Mouse (Mus musculus) heart, postnatal 36 days (tissue): Measurements from ENCODE around the gene Gm20388. TPM values are rescaled to one million over a fixed set of nuclear protein-coding genes. Genes with fewer than 3 reads are reported as not detected.

Experiments used
- DNase-seq, 2 experiments: peaks; one replicate each; pipeline ENCODE4 v3.0.0; 2021 to 2022
- intact Hi-C: fragments of 180-260 bp; cut with DNase I; formaldehyde crosslinking; loops from one replicate; pipeline ENCODE4 v1.15.1; 2025
- total RNA-seq, 2 experiments: library from RNA; stranded (reverse); gene quantifications; 2 replicates each; pipeline ENCODE4 v1.2.3; 2021

The Gm20388 gene
- total RNA-seq, 2 experiments from 2014 or later: 3.5 to 4.9 TPM

DNA sequence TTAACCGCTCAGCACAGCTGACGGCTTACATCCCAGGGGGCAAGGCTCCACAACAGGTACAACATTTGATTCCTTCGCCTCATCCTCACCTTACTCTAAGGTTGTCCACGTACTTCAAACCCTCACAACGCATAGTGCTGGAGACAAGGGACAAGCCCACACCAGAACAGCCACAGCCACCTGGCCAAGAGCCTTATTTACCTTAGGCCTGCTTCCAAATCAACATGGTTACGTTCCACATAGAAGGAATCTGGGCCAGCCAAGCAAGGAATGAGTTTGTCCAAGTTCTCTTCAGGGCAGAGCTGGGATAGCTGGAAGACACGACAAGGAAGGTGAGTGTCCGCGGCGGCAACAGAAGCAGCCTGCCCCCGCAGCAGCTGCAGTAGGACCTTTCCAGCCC is 1699.3 kb downstream of the Gm20388 start:
- no peak for DNase-seq
- intact Hi-C loops: loop anchor here (2.0 kb wide), 2 partner anchors 13 to 41 kb away; no protein-coding TSS in a partner anchor

DNA sequence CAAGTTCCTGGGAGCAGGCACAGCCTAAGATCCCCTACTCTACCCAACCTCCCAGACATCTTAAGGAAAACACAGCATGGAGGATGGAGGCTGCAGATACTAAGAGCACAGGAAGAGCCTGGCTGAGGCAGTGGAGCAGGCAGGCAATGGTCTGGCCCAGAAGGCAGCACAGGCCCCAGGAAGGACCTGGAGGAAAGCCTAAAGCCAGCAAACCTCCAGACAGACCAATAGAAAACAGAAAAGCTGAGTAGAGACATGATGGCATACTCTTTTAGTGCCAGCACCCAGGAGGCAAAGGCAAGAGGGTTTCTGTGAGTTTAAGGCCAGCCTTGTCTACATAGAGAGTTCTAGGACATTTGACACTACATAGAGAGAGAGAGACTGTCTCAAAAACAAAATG is 1702.8 kb downstream of the Gm20388 start:
- no peak for DNase-seq
- intact Hi-C loops: no loop called here

DNA sequence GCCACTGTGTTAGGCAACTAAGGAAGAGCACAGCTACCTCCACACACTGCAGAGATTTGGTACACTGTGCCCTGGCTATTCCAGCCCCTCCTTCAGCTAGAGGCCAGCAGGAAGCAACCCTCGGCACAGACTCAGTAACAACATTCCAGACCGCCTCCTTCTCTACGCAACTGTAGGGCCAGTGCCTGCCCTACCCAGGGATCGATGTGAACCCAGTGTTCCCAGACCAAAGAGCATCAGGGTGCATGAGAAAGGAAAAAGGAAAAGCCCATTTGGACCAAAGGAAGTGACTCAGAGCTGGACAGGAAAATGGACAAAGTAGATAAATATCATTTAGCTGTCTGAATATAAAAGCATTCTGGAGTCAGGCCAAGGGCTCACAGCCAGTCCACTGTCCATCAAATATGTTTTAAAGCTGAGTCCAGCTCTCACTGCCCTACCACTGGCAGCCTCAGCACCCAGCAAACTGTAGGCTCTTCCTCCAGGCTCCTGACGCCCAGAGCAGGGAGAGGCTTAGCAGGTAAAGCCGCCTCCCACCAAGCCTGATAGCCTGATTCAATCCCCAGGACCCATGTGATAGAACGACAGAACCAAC is 1708.9 kb downstream of the Gm20388 start:
- intact Hi-C loops: no loop called here
- peak; percentile 72 to 76 for DNase-seq

DNA sequence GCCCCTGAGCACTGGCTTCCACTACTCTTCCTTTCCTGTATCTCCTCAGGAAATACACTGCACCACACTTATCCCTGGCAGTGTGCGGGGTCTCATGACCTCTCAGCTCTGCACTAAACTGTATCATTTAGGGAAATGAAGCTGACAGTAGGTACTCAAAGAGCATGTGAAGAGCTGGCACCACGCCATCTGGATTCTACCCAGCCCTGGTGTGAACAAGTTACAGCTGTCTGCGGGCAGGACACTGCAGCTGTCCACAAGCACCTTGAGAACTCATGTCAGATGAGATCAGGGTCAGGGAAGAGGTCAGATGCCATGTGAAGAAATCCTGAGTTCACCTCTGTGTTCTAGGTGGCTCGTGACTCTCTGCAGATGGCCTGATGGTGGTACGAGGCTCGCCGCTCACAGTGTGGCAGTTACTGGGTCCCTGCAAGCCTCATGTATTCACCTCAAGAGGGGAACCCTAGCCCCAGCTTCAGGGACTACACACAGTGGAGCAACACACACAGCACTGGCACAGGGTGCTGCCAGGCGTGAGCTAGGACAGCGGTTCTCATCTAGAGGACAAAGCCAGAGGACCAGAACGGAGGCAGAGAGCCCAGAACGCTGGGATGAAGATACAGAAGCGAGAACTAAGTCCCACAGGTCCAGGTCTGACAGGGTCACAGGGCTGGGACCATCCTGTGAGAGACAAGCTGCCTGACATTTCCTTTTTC is 1710.3 kb downstream of the Gm20388 start:
- intact Hi-C loops: no loop called here
- DNase-seq: peak in 1 of 2 experiments; percentile 55

DNA sequence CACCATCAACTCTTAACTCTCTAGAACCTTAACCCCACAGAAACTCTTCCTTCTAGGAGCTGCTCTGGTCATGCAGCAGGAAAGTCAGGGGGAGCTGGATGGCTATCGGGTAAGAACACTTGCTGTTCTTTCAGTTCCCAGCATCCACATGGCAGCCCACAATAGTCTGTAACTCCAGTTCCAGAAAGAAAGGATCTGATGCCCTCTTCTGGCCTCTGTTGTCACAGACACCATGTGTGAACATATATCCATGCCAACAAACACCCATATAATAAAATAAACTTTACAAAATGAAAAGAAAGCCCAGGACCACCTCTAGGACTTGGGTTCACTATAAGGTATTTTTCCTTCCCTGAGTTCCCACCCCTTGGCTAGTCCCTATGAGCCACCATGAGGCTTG is 1711.2 kb downstream of the Gm20388 start:
- intact Hi-C loops: loop anchor here (2.0 kb wide), 1 partner anchor 13 kb away; no protein-coding TSS in a partner anchor
- DNase-seq: no peak

DNA sequence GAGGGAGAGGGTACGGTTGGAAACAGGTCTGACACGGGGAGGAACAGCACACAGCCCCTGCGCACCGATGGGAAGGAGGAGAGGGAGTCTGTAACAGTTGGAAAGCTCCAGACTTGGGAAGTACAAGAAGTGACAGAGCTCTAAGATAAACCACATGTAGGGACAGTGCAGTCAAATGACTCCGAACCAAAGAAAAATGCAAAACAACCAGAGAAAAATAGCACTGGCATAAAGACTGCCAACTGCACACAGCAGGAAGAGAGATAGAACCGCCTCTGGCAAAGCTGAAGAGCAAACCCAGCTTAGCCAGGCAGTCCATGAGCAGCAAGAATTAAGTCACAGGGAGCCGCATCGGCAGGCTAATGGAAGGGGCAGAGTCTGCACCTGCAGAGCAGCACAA is 1712.4 kb downstream of the Gm20388 start:
- intact Hi-C loops: loop anchor here (2.0 kb wide), 1 partner anchor 14 kb away; no protein-coding TSS in a partner anchor
- DNase-seq: no peak

DNA sequence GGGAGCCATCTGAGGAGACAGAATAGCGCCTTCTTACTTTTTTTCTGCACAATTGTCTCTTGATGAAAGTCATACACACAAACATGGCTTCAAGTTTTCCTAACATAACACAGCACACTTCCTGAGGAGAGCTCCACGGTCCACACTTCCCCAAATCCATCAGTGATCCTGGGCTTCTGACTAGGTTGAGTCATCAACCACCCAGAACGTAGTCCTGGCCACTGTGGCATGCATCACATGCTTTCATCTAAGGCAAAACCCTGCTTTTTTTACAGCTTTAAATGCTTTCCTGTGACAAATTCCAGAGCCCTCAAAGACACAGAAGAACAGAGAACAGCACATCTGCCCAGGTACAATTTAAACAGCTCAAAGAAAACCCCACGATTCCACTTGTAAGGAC is 1718.0 kb downstream of the Gm20388 start:
- DNase-seq: no peak
- intact Hi-C loops: no loop called here

DNA sequence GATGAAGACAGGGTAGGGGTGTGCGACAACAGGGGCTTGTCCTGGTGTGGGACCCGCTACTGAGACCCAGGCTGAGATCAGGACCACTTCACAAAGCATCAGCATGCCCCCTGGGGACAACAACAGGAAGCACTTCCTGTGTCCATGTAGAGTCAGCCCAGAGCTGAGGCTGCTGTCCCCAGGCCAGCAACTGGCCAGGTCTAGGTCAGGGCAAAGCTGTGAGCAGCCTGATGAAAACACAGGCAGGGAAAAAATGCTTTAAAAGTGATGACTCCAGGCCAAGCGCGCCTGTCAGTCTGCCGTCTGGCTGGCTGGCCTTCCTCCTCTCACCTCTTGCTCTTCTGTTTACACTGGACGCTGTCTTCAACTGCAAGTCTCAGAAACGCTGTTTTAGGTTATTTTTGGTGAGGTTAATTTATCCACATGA is 1721.0 kb downstream of the Gm20388 start:
- intact Hi-C loops: no loop called here

DNA sequence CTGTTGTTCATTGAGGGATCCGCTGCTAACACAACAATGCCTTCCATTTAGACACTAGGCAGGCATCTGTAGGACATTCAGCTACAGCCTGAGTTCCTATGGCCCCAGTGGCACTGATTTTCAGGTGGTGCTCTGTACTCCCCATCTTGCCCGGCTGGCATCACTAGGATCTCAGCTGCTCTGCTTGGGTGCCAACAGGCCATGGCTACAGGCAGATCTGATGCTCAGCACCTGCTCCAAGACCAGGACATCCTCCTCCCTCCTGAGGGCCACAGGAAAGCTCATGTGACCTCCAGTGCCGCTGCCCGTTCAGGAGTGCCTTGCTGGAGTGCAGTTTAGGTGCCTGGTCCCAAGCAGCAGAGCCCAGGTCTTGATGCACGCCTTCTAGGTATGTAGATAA is 1721.8 kb downstream of the Gm20388 start:
- intact Hi-C loops: no loop called here
- DNase-seq: no peak

More for the DNA sequence above, 1721.0 kb downstream of the Gm20388 start:
- DNase-seq: peak; percentile 48 to 60

DNA sequence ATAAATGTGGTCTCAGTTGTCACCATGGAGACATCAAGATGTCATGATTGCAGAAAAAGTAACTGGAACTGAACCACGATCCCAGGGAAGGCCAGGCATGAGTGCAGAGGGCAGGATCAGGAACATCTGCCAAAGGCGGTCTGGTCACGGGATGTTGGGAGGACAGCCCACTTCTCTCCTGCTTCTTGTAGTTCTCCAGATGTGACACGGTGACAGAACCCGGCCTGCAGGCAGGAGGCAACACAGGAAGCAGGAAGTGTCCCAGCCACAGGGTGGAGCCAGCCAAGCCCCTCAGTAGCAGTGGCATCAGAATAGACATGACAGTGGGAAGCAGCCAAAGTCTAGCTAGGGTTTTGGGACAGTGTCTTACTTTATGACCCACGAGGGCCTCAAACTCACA is 1724.9 kb downstream of the Gm20388 start:
- peak; percentile 52 to 53 for DNase-seq
- intact Hi-C loops: no loop called here

DNA sequence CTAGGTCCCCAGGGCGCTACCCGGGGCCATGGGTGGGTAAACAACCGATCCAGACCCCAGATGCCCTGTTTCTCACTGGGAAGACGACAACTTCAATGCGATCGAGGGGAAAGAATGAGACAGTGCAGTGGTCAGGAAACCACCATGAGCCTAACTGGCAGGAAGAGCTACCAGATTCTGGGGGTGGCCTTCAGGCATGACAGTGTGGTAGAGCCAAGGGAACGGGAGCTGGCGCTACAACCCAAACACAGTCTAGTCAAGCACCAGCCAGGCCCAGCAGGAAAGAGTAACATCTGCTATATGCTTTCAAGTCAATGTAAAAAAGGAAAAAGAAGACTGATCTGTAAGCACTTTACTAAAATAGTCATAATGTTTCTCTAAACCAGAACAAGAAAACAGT is 1725.5 kb downstream of the Gm20388 start:
- DNase-seq: no peak
- intact Hi-C loops: loop anchor here (2.0 kb wide), 1 partner anchor 15 kb away; no protein-coding TSS in a partner anchor

DNA sequence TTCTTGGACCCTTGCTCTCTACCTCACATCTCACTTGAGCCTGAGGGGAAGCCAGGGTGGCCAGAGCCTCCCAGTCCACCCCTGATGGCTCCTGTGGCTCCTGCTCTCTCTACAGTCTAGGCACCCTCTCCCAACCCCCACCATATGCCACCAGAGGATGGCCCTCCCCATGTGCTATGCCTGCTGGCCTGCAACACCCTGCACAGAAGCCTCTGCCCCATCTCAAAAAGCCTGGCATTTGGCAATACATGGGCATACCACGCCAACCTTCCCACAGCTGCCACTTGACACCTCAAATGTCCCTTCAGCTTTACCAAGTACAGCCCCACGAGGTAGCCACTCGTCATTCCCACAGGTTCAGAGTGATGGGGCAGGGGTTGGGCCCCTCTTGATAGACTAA is 1732.2 kb downstream of the Gm20388 start:
- no peak for DNase-seq
- intact Hi-C loops: no loop called here

DNA sequence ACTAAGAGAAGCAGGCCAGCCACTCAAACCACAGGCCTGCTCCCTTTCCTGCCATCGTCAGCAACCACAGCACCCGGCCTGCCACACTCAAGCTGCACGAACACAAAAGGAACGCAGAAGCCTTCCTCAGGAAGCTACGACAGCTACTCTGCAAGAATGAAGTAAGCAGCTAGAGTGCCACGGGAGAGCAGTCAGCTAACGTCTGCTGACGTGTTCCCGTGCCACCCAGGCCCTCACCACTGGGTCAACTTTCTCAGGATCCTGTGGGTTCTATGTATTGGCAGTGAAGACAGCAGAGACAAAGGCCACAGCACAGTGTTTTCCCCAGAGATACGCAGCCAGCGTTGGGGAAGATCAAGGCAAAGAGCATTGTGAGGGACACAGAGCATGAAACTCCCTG is 1732.7 kb downstream of the Gm20388 start:
- intact Hi-C loops: no loop called here
- no peak for DNase-seq

DNA sequence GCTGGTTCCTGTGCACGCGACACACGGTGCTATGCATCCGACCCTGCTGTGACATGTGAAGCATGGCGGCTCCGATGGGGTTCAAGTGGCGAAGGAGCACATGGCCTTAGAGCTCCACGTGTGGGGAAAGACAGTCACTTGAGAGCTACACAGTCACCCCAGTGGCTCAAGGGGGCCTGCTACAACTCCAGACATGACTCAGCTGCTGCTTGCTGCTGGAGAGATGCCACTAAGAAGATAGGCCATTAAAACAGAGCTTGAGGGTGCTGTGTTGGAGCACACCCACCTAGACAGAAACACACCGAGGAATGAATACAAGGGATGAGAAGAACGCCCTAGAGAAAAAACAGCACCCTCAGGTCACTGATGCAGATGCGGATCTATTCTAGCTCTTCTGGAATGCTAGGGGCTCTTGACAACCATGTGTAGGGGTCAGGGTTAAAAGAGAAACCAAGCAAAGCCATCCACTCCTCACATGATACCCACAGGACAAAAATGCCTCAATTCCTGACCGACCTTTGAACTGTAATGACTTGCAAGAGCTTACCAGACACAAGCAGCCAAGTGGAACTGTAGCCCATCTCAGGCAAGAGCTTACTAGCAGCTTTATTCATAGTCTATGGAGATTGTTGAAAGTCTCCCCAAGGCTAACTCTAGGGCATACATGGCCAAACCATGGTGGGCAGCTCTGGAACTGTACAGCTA is 1737.0 kb downstream of the Gm20388 start:
- intact Hi-C loops: no loop called here
- DNase-seq: no peak

DNA sequence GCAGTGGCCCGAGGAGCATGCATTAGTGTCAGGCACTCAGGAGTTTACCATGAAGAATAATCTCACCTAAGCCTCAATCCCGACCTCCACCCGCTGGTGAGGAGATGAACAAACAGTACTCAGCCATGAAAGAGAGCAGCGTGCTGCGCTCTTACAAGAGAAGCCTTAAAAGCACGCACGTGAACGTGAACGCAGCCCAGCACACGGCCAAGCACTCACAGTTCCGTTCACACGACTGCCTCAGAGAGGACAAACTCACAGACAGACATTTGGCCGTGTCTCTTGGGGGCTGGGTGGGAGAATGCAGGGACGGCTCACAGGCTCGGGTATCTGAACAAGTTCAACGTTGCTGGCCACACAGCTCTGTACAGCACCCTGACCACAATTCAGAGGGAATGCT is 1737.8 kb downstream of the Gm20388 start:
- no peak for DNase-seq
- intact Hi-C loops: no loop called here

DNA sequence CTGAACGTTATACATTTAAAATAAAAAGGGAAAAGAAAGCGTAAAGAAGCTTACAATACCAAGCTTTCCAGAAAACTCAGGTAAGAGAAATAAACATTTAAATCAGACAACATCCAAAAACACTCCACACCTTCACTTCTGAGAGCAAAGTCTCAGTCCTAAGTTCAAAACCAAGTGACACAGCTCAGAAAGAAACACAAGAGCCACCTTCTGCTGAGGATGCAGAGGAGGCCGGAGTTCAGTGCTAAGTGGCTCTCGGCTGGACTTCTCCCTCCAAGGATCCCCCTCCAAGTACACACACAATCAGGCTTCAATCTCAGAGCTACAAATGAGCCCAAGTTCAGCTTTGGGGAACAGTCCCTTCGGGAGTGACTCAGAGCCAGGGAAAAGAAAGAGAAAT is 1738.8 kb downstream of the Gm20388 start:
- intact Hi-C loops: no loop called here
- no peak for DNase-seq

DNA sequence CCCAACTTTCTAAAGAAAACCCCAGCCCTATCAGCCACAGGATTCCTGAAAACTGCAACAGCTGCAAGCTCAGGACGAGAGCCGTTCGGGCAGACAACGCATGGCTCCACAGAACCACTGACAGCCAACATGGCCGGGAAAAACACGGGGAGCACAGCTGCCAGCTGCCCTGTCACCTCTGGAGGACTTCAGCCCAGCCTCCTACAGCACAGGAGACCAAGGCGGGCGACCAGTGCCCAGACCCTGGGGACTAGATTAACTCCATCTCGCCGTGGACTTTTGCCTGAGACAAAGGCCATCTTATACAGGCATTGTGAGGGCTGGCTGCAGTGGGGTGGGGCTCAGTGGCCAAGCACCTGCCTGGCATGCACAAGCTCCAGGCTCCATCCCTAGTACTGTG is 1739.3 kb downstream of the Gm20388 start:
- intact Hi-C loops: loop anchor here (2.0 kb wide), 2 partner anchors 13 to 41 kb away; no protein-coding TSS in a partner anchor
- DNase-seq: no peak

DNA sequence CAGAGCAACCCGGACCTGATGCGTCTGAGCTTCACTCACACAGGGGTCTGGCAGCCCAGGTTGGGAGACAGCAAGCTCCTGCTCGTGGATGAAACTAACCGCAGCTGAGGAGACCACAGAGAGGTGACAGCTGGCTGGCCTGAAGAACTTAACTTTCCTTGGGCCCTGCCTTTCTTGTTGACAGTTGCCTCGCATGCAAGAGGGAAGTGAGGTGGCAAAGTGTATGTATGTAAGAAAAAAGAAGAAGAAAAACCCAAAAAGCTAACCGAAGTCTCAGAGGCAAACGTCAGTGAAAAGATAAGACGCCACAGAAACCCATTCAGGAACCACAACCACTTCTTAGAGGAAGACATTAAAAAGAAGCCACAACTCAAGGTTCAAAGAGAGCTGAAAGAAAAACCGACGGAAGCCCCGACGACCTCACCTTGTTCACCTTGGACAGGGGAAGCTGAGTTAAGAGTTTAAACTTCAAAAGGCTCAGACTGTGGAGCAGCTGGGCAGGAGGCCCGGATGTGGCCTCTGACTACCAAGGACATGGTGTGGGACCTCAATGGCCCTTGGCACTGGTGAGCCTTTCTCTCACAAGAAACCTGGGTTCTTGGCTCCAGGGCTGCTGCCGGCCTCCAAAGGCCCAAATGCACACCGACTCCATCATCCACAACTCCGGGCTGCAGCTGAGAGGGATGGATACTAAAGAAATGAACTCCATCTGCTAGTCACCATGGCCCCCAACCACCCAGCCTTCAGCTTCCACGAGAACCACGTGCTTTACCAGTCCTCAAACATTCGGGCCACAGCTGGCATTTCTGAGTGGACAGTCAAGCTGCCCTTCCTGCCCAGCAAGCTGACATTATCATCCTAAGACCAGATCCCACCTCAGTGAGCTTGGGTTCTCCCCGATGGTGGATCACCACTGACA is 1740.0 kb downstream of the Gm20388 start:
- intact Hi-C loops: loop anchor here (2.0 kb wide), 2 partner anchors 14 to 42 kb away; no protein-coding TSS in a partner anchor

DNA sequence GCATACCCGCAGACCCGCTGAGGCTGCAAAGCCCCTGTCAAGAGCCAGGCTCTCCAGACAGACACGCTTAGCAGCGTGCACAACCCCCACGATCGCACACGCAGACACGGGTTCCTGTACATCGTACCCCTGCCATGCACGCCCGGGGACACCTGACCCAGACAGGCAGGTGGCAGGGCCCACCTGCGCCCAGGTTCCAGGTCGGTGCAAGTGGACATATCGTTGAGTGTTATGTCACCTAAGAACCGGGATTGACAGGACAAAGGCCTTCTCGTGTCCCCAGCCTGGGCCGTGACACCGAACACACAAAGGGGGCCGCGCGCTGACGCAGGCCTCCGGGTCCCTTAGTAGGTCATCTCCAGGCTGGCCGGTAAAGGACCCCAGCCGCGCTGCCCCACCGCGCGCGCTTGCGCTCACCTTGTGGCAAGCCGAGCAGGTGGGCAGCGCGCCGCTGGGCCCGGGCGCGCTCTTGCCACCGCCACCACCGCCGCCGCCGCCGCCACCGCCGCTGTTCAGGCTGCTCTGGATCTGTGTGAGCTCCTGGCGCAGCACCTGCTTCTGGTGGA is 1740.8 kb downstream of the Gm20388 start:
- no peak for DNase-seq
- intact Hi-C loops: loop anchor here (2.0 kb wide), 2 partner anchors 15 to 43 kb away; no protein-coding TSS in a partner anchor

More for the DNA sequence above, 1740.0 kb downstream of the Gm20388 start:
- peak in 1 of 2 experiments; percentile 17 for DNase-seq

DNA sequence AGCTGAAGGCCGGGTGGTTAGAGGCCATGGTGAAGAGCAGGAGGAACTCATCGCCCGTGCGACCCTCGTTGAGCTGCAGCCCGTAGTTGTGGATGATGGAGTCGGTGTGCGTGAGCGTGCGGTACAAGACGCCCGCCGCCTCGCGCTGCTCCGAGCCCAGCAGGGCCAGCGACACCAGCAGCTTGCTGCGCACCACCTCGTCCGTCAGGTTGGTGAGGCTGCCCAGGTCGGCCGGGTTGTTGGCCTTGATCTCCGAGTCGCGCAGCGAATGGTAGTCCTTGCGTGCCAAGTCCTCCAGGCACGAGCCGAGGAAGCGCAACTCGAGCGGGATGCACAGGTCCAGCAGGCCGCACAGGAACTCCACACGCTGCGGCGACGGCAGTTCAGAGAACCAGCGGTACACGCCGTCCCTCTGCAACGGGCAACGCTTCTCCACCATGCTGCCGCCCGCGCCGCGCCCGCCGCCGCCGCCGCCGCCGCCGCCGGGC is 1741.3 kb downstream of the Gm20388 start:
- peak in 1 of 2 experiments; percentile 66 for DNase-seq
- intact Hi-C loops: loop anchor here (2.0 kb wide), 2 partner anchors 15 to 43 kb away; no protein-coding TSS in a partner anchor
